Mouse (Mus musculus) frontal cortex, postnatal 10 days (tissue): Measurements from ENCODE around the gene Hist1h2aa.
A peak's percentile ranks its signal among the peaks of the same experiment; 100 is the strongest.

ENCODE experiments used
- DNase-seq, 2 experiments: peaks; one replicate each; pipeline ENCODE4 v3.0.0; 2022; ENCODE audit warnings: low spot score in 2 of 2, mixed read lengths in 1 of 2

Gene Hist1h2aa

DNA sequence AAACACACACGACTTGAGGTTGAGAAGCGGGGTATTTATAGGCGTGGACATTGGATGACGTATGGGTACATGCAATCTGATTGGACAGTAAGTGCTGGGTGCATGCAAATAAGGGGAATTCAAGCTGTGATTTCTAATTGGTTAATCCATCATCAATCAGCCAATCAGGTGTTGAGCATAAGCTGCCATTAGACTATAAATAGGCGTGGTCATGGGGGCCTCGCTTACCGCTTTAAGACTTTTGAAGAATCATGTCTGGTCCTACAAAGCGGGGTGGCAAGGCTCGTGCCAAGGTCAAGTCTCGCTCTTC, at the start of gene Hist1h2aa:
Hist1h2aa (plus strand) TSS at position 252 of the 310 bp plus-strand sequence.
- no peak for DNase-seq

DNA sequence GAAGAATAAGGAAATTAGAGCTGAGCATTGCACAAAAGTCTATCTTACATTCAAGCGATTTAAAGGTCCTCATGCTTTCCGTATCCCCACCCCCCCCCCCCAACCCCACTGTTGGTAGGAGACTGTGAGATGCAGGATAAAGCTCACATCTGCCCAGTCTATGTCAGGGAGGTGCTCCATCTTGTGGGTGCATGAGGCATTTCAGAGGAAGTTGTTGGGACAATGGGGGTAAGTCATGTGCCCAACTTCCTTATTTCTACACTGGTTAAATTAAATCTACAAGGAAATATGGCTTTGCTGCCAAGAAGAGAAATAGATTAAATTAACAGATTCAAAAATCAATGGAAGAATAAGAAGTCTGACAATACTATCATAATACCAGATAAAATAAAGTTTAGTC, 48.7 kb upstream of the Hist1h2aa start:
- DNase-seq = no peak

DNA sequence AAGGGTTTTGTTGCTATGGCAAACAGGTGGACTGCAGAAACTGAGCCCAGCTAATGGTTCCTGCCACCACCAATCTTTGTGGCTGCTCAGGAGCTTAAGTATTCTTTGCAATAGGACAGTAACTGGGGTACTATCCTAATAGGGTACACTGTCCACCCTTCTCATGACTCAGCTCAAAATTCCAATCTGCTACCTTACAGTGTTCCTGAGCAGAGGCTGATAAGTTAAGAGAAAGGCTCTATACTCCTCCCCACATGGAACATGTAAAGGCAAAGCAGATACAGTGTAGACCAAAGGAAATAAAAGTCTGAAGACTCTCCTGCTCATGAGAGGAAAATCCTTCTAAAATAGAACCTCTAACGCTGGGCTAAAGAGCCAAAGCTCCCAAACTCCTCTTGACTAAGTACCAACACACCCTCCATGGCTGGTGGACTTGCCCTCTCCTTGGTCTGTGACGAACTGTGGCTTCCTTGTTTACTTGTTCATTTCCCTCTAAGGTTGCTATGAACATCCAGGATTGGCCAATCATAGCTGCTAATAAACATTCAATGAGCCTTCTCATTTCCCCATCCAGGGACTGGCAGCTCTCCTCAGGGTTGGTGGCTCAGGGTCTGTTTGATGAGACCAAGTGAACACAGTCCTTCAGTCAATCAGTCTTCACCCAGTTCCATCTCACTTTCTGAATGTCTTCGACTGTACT, 47.1 kb upstream of the Hist1h2aa start:
- no peak for DNase-seq

DNA sequence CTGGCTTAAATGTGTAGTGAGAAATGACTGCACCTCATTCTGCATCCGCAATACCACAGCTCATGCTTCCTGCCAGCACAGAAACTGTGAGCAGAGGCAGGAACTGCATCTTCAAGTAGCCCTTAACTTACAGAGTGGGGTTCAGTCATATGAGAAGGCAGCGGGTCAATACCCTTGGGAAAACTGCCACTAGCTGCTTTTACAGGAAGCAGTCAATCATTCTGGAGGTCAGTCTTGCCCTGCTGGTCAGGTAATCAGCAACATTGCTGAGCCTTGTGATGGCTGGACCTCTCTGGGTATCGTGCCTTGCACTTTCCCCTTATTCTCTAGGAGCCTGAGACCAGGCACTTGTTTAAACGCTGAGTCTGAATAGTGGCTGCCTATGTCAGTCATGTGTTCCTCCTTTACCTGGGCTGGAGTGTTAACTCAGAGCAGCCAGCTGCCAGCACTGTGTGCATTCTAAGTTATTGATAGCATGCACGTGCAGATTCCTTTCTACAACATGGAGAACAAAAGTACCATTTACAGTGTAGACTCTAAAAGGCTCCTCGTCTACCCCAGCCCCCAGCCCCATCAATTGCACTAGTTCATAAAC, 45.2 kb upstream of the Hist1h2aa start:
- DNase-seq = no peak

DNA sequence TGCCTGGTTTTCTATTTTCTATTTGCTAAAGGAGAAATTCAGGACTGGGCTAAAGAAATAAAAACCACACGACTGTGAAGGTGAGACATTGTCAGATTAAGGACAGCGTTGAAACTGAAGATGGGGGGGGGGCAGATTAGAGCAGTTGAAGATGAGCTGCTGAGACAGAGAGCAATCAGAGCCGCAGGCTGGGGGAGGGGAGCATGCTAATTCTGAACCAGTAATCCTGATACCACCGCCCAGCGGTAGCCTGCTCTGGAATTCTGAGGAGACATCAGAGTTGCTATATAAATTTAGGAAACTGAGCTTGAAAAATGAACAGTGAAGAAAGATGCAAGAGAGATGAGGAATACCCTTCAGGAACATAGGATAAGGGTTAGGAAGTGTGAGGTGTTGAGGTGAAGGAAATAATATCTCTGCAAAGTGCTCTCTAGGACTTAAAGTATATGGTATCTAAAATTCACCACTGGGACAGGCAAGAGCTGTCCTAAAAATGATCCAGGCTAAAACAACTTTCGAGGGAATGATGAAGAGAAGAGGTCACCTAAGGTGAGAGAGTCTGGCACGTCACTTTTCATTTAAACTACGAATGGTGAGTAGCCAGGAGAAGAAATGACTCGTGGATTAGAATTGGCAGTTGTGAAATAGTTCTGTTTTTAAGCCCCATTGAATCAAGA, 41.5 kb upstream of the Hist1h2aa start:
- DNase-seq = no peak

DNA sequence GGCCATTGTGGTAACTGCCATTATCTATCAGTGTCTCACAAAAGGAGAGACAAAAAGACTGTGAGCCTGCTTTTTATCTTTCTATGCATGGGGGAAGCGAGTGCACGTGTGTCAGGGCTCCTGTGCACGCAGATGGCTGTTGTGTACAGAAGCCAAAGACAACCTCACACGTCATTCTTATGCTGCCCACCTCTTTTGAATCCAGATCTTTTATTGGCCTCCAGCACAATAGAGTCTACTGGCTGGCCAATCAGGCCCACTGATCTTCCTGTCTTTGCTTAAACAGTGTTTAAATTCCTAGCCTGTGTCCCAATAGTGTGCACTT, 41.0 kb upstream of the Hist1h2aa start:
- no peak for DNase-seq

DNA sequence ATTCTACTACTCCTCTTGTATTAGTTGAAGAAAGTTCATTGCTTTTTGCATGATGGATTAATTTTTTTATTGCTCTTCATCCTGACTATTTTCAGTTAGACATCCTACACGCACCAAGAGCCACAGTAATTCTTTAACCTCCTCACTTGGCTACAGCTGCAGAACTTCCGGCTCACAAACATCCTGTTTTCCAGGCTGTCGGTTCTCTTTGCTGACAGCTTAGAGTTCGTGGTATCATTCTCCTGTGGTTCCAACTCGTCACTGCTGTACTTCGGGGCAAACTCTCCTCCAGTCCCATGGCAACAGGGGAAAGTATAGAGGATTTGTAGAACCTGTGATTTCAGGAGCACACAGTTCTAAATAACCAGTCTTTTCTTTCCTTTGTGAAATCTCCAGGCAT, 36.0 kb upstream of the Hist1h2aa start:
- DNase-seq = no peak

DNA sequence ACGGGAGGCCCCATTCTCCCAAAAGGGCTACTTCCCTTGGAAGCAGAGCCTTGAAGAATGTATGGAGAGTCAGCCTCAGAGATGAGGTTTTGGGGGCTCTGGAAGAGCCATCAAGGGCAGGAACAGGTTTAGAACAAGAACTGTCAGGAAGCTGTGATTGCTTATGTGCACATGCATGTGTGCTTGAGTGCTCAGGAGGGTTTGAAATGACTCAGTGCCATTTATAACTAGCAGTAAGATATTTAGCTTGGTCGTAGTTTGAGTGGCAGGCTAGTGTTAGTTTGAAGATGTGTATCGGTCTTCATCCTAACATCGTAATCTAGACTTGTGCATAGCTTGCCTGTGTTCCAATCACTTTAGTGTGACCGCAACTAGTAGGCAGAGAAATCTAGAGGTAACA, 27.4 kb upstream of the Hist1h2aa start:
- no peak for DNase-seq

DNA sequence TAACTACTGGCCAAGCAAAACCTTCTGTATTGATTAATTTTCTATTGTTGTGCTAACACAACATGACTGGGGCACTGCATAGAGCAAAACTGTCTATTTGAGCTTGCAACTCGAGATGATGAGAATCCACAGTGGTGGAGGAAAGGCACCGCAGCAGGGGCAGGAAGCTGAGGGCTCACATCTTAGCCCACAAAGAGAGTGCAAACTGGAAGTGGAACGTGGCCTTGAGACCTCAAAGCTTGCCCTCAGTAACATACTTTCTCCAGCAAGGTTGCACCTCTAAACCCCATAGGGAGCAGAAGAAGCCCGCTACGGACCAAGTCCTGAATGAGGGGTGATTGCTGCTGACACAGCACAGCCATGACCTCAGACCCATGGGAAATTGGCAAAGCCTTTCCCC, 24.1 kb upstream of the Hist1h2aa start:
- no peak for DNase-seq

DNA sequence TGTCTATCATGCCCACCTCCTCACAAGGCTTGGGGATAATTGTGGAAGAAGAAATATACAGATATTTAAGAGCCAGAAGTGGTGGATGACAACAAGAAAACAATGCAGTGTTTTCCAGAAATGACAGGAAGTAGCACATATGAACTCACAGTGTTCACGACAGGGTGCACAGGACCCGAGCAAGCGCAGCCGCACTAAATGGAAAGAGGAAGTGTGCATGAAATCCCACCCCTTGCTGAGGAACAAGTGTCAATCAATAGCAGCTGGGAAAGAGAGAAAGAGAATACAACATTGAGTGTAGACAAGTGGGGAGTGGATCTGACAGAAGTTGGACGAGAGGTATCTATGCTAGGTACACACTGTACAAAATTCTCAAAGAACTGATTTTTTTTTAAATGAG, 22.9 kb upstream of the Hist1h2aa start:
- no peak for DNase-seq

DNA sequence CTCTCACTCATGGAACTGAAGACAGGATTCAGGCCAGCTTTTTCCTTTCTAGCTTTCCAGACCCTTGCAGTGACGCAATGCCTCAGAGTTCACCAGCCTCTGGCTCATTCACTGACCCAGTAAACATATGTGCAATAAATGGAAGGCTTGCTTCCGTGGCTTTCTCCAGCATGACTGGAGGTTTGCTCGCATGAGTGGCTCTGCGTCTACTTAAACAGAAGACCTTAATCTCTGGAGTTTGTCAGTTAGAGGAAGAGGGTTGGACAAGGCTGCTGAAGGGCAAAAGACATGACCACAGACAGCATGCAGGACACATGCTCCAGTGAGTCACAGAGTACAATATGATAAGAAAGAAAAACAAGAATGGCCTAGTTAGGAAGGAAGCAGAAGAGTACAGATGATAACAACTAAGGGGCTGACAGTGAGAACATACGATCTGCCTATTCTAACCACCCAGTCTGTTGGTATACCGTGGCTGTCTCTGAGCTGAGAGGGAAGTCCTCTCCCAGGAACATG, 20.4 kb upstream of the Hist1h2aa start:
- DNase-seq = no peak

DNA sequence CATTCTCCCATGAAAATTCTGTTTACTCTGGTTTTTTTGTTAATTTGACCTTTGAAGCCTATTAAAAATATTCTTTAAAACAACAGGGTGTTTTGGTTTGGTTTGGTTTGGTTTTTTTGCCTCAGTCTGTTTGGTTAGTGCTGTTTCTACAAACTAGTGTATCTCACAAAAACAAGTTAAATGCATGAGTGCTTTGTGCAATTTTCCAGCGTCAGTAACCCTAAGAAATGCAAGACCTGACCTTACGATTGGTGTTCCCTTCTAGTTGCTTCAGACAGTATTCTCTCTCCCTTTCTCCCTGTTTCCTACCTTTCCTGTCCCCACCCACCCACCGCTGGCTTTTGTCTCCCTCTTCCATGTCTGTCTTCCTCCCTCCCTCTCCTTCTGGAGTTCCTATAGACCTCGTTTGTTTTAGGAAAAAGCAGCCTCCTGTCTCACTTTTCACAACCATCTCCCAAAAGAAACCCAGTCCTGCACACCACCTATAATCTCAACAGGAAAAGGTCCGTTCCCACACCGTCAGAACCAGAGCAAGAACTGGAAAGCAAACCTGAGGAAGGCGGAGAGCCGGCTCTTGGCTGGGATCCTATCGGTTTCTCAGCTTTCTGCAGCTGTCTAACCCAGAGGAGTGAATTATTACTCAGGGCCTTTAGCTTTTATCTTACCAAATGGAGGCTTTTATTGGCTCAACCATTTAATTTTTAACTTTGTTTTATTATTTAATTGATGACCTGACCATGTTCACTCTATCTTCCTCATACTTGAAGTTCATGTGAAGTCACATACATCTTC, 19.7 kb upstream of the Hist1h2aa start, which contains the start of gene Slc17a4:
Slc17a4 (minus strand) TSS at position 634 of the 792 bp plus-strand sequence.
- DNase-seq = no peak

DNA sequence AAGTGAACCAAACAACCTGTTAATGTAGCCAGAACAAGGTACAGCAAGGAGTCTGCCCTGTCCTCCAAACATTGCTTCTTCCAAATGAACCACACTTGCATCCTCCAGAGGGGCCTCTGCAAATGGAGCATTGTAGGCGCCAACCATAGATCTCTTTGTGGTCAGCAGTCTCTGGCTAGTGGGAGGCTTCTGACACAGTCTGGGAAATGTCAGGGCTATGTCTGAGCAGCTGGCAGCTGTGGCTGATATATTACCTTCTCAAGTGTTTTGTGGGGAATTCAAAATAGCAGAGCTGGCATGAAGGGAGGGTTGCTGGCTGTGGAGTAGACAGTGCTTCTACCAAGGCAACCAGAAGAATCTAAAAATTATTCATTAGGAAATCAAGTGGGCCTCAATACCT, 18.1 kb upstream of the Hist1h2aa start:
- no peak for DNase-seq

DNA sequence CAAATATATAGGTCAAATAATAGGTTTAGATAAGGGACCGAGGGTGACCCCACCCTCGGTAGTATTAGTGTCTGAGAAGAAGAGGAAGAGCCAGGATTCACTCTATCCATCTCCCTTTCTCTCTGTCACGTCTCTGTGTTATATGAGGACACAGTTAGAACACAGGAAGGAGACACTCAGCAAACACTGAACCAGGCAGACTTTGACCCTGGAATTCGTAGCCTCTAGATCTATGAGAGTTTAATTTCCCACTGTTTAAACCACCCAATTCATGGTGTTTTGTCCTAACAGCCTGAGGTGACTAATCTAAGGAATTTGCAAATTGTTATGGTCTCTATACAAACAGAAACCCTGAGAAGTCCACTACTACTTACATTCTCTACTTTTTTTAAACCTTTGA, 16.6 kb upstream of the Hist1h2aa start:
- DNase-seq = no peak

DNA sequence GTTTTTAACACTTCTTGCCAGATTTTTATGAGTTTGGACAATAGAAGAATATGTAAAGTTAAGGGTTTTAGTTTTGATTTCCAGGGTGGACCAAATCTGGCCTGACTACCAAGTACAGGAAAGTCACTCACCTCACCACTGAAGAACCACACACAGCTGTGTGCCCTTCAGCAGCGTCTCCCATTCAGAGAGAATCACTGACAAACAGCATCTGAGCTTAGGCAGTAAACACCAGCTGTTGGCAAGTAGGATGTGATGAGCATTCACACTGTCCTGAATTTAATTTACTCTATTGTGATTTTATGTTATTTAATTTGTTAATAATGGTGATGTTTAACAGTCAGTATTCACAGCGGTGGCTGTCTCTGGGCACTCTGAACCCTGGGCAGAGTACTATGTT, 8.5 kb upstream of the Hist1h2aa start:
- no peak for DNase-seq

DNA sequence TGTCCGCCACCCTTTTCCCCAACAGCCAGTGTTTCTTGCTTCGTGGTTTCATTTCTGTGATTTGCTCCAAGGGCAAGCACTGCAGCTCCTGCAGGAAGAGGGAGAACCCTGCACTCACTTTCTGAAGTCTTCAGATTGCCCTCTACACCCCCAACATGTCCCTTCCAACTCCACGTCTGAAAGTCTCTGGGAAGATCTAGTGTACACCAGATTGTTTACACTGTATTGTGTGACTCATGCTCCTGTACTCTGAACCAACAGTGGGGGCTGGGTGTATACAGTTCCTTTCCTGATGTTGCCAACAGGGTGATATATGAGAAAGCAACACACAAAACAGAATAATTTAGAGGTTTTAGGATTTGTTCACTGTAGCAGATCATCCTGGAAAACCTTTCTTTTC, 5.6 kb upstream of the Hist1h2aa start:
- DNase-seq = no peak

DNA sequence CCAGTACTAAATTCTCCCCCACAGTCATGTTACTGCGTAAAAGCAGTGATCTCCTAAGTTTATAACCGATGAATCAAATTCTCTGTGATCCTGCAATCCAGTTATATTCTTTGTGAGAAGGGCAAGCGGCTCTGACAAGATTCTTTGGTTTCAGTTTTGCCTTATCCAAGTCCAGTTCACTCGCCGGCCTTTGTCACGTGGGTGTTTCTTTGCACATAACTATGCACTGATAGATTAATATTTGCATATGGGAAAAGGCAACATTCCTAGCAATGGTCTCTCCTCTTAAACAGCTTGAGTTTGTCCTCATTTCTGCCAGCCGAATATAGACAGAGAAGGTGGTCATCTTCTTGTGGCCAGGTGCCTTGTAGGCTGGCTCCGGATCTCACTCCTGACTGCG, 3.8 kb upstream of the Hist1h2aa start:
- no peak for DNase-seq

DNA sequence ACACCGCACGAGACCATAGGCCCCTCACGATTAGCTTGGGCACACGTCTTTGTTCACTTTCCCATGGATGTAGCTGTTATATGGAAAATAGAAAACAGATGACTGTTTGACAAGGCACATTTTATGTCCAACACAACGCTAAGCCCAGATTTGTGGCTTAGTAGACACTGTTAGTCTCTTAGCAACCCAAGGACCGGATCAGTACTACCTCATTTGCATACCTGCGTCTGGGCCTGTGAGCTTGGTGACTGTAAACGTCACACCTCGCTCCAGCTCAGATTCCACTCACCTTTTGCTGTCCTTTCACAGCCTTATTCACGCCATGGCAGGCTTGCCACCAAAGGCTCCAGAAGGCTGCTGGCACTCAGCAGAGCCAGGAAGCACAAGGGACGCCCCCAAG, 3.4 kb upstream of the Hist1h2aa start:
- DNase-seq = no peak

DNA sequence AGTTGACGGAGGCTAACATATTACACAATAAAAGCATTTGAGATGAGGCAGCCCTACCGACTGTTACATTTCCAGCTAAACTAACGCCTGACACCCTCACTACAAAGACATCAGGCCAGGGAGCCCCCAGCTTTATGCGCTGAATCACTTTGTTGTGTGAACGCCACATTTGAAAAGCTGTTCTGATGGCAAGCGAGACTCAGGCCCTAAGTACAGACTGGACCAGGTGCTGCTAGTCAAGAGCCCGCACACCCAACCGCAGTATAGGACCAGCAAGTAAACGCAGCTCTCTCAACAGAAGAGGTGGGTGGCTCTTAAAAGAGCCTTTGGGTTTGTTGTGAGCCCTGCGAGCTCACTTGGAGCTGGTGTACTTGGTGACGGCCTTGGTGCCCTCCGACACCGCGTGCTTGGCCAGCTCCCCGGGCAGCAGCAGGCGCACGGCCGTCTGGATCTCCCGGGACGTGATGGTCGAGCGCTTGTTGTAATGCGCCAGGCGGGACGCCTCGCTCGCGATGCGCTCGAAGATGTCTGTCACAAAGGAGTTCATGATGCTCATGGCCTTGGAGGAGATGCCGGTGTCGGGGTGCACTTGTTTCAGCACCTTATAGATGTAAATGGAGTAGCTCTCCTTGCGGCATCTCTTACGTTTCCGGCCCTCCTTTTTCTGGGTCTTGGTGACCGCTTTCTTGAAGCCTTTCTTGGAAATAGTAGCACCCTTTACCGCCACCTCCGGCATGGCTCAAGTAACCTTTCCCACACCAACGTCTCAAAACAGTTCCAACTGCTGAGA, 646 bp upstream of the Hist1h2aa start, which contains the start of gene Hist1h2ba:
Hist1h2ba (minus strand) TSS at position 736 of the 790 bp plus-strand sequence.
- no peak for DNase-seq

DNA sequence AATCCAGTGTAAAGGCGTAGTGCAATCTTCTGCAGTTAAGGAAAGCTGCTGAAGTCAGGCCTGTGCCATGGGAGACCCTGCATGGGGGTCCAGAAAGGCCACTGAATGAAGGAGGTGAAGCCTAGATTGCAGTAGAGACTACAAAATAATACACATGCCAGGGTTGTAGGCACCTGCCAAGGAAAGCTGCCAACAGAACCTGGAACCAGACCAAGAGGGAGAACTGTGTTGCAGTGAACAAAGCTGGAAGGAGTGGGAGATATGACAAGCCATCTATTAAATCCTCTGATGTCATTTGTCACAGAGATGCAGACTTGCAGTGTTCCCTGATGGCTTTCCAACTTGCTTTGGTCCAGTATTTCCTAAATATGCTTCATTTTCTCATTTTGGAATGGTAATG, 4.4 kb downstream of the Hist1h2aa start:
- DNase-seq = peak in 1 of 2 experiments; percentile 27

DNA sequence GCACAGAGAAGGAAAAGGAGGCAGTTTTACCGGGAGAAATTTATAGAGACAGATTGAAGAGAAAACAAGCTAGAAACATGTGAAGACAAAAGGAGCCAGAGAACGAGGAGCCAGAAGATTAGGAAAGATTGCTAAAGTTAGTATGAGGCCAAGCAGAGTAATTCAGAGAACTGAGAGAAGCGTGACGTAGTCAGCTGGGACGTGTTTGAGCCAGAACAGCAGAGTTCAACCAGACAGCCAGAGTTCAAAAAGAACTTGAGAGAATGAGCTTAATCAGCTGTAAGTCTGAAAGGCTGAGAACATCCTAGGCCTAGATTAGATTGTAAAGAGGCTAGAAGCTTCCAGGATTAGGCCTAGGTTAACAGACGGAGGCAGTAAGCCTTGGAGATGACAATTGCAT, 6.0 kb downstream of the Hist1h2aa start:
- no peak for DNase-seq

DNA sequence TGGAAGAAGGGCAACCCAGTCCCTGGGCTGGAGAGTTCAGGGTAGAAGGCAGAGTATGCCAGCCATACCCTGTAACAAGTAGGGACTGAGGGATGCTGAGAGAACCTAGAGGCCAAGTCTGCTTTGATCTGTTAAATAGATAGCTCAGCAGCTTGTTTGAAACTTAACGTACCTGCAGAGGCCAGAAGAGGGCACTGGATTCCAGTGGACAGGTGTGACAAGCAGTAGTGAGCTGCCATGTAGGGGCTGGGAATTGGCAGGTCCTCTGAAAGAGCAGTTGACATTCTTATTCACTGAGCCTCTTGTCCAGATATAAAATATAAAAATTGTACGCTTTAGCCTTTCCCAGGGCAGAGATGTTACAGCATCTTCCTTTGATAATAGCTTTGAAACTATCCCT, 8.6 kb downstream of the Hist1h2aa start:
- DNase-seq = no peak
